Mouse (Mus musculus) stomach, postnatal 0 days (tissue): ENCODE measurements around the gene Fyco1.

ENCODE experiments used
- CTCF ChIP-seq: IDR thresholded peaks from 2 replicates; pipeline ENCODE4 v1.5.1; 2016; ENCODE audit warnings: antibody characterized with exemption, low read depth, mild to moderate bottlenecking, moderate library complexity
- EP300 ChIP-seq: optimal IDR thresholded peaks from 2 replicates; pipeline ENCODE3; 2016; ENCODE audit warnings: antibody characterized with exemption

GRCm38 (mm10) chr9:123815444-123815843 lies 36.3 kb downstream of the Fyco1 start:
- no peak for TF ChIP-seq EP300
- TF ChIP-seq CTCF: no peak
